Mouse (Mus musculus): ENCODE measurements around the gene Slc30a9.

The Slc30a9 gene

GRCm38 (mm10) chr5:67312522-67312851, 5.7 kb downstream of the Slc30a9 start:
- DNase-seq (ENCODE audit: low spot score in 2 of 2) = no peak

GRCm38 (mm10) chr5:67321656-67322268, 15.0 kb downstream of the Slc30a9 start:
- DNase-seq (ENCODE audit: low spot score in 2 of 2) = no peak

- DNase-seq (ENCODE audit: low spot score in 2 of 2) = no peak
Observed at GRCm38 (mm10) chr5:67324032-67324431, 17.3 kb downstream of the Slc30a9 start.

- no peak for DNase-seq (ENCODE audit: low spot score in 2 of 2)
Observed at GRCm38 (mm10) chr5:67340811-67341210, 34.1 kb downstream of the Slc30a9 start.

- no peak for DNase-seq (ENCODE audit: low spot score in 2 of 2)
Observed at GRCm38 (mm10) chr5:67347060-67347459, 40.3 kb downstream of the Slc30a9 start.

GRCm38 (mm10) chr5:67348949-67349348, 42.2 kb downstream of the Slc30a9 start:
- no peak for DNase-seq (ENCODE audit: low spot score in 2 of 2)

GRCm38 (mm10) chr5:67362316-67362715, 55.6 kb downstream of the Slc30a9 start:
- no peak for DNase-seq (ENCODE audit: low spot score in 2 of 2)

GRCm38 (mm10) chr5:67362931-67363330, 56.2 kb downstream of the Slc30a9 start:
- no peak for DNase-seq (ENCODE audit: low spot score in 2 of 2)

GRCm38 (mm10) chr5:67377044-67377621, 70.4 kb downstream of the Slc30a9 start:
- no peak for DNase-seq (ENCODE audit: low spot score in 2 of 2)

- no peak for DNase-seq (ENCODE audit: low spot score in 2 of 2)
Observed at GRCm38 (mm10) chr5:67381690-67382089, 74.9 kb downstream of the Slc30a9 start.

- DNase-seq (ENCODE audit: low spot score in 2 of 2) = no peak
Observed at GRCm38 (mm10) chr5:67382556-67382955, 75.8 kb downstream of the Slc30a9 start.

GRCm38 (mm10) chr5:67393951-67394350, 87.2 kb downstream of the Slc30a9 start:
- no peak for DNase-seq (ENCODE audit: low spot score in 2 of 2)

GRCm38 (mm10) chr5:67395211-67395851, 88.6 kb downstream of the Slc30a9 start:
- no peak for DNase-seq (ENCODE audit: low spot score in 2 of 2)

- no peak for DNase-seq (ENCODE audit: low spot score in 2 of 2)
Observed at GRCm38 (mm10) chr5:67397186-67397585, 90.4 kb downstream of the Slc30a9 start.

- no peak for DNase-seq (ENCODE audit: low spot score in 2 of 2)
Observed at GRCm38 (mm10) chr5:67399876-67400607, 93.3 kb downstream of the Slc30a9 start.

- no peak for DNase-seq (ENCODE audit: low spot score in 2 of 2)
Observed at GRCm38 (mm10) chr5:67400608-67401480, 94.1 kb downstream of the Slc30a9 start.

GRCm38 (mm10) chr5:67401612-67402011, 94.9 kb downstream of the Slc30a9 start:
- no peak for DNase-seq (ENCODE audit: low spot score in 2 of 2)

- DNase-seq (ENCODE audit: low spot score in 2 of 2) = no peak
Observed at GRCm38 (mm10) chr5:67404380-67404779, 97.6 kb downstream of the Slc30a9 start.

GRCm38 (mm10) chr5:67404919-67405318, 98.2 kb downstream of the Slc30a9 start:
- no peak for DNase-seq (ENCODE audit: low spot score in 2 of 2)
